Mouse (Mus musculus): ENCODE measurements around the gene Grid1.

DNA sequence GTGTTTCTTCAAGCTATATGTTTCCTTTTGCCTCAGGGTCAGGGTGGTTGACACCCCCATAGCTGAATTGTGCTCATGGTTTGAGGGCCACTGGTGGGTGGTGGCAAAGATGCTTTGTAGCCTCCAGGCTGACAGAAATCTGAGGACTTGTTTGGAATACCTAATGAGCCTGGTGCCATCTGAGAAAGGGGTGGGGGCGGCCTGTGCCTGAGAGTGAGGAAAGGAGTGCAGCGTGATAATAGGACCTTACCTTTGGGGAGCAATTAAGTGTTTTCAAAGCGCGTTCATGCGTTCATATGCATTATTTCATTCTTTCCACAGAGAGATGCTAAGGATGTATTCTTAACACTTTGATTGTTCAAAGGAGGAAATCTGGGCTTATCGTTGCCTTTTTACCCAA lies 372.3 kb downstream of the Grid1 start:
- TF ChIP-seq POLR2A (IDR thresholded peaks at IDR 0.05; ENCODE audit: low read depth, low read length), result no peak
- no peak for TF ChIP-seq CTCF (conservative IDR thresholded peaks at IDR 0.05; ENCODE audit: insufficient read depth, insufficient read length, low read depth, low read length)

All from kidney, adult 2 months (tissue).